Mouse (Mus musculus) lung, embryonic 16.5 days (tissue): Measurements from ENCODE around the gene Rpn1. TPM values are rescaled to one million over a fixed set of nuclear protein-coding genes. Genes with fewer than 3 reads are reported as not detected.
A peak's percentile ranks its signal among the peaks of the same experiment; 100 is the strongest.

ENCODE experiments used
- ATAC-seq: fragments of 200-750 bp; cut with Nextera tagmentation; 2 replicates; pipeline ENCODE4 v1.8.0; 2017; ENCODE audit warnings: low read depth, mild to moderate bottlenecking, moderate library complexity
- H3K27ac ChIP-seq: fragments of 300-500 bp; sonication (generic); 2 replicates; pipeline ENCODE4 v1.5.1; 2014; ENCODE audit warnings: mild to moderate bottlenecking, control low read depth, low read length
- H3K27me3 ChIP-seq: fragments of 300-500 bp; sonication (generic); 2 replicates; pipeline ENCODE4 v1.6.1; 2014; ENCODE audit warnings: low read depth, low read length, mixed read lengths; ENCODE audit not compliant: control insufficient read depth, insufficient read depth
- H3K36me3 ChIP-seq: fragments of 300-500 bp; sonication (generic); 2 replicates; pipeline ENCODE4 v1.6.1; 2014; ENCODE audit warnings: low read length; ENCODE audit not compliant: control insufficient read depth, insufficient read depth
- H3K4me1 ChIP-seq: fragments of 300-500 bp; sonication (generic); replicated peaks from 2 replicates; pipeline ENCODE4 v1.6.1; 2014; ENCODE audit warnings: low read length, mixed read lengths; ENCODE audit not compliant: control insufficient read depth, insufficient read depth
- H3K4me2 ChIP-seq: fragments of 300-500 bp; sonication (generic); 2 replicates; pipeline ENCODE4 v1.6.1; 2014; ENCODE audit warnings: low read depth, low read length, control low read depth
- H3K4me3 ChIP-seq: fragments of 300-500 bp; sonication (generic); 2 replicates; pipeline ENCODE4 v1.5.1; 2014; ENCODE audit warnings: mild to moderate bottlenecking, low read length, control low read depth
- H3K9ac ChIP-seq: fragments of 300-500 bp; sonication (generic); 2 replicates; pipeline ENCODE4 v1.6.1; 2014; ENCODE audit warnings: low read length, control low read depth
- H3K9me3 ChIP-seq: fragments of 300-500 bp; sonication (generic); 2 replicates; pipeline ENCODE4 v1.6.1; 2016; ENCODE audit warnings: low read length; ENCODE audit not compliant: control insufficient read depth
- WGBS: fragments of 180-500 bp; shearing (Covaris S2); extraction: QIAGEN DNeasy Blood & Tissue Kit; methylation state at CpG from one replicate; pipeline ENCODE4 v1.1.7; 2014; 5-methylcytosine and 5-hydroxymethylcytosine counted together
- polyA plus RNA-seq: library from polyadenylated mRNA; unstranded; fragments of >200 nt; fragmentation: Nextera tagmentation; extraction: Ambion mirVana; gene quantifications from 2 replicates; pipeline ENCODE4 v1.2.1, GENCODE M21; 2015

Rpn1 gene
- polyA plus RNA-seq, 1 experiment from 2014 or later: 419 TPM

GRCm38 (mm10) chr6:88047853-88048252 lies 36.4 kb upstream of the Rpn1 start:
- Histone ChIP-seq H3K9ac (no peak overlapping the region), H3K4me1 (peaks cover 12% of the 10 kb centered on the region), H3K36me3 (no peaks in the 10 kb centered on the region), H3K4me2 (no peak overlapping the region), H3K4me3 (no peak overlapping the region), H3K27ac (no peak overlapping the region), H3K27me3 (no peaks in the 10 kb centered on the region), H3K9me3 (no peaks in the 10 kb centered on the region)
- no peak for ATAC-seq
- WGBS: 67% methylated on average over 5 of the region's 5 CpGs

- H3K27ac ChIP-seq: no peak overlapping the region
- WGBS: 50% methylated on average over 6 of the region's 6 CpGs
- ATAC-seq: no peak
These were observed 35.3 kb upstream of the Rpn1 start for GRCm38 (mm10) chr6:88049008-88049407.

GRCm38 (mm10) chr6:88051206-88051605 lies 33.1 kb upstream of the Rpn1 start:
- no peaks in the 10 kb centered on the region for H3K36me3 ChIP-seq
- WGBS: 83% methylated on average over 5 of the region's 5 CpGs
- no peak overlapping the region for H3K9ac ChIP-seq
- H3K4me2 ChIP-seq: no peak overlapping the region
- H3K9me3 ChIP-seq: no peaks in the 10 kb centered on the region
- ATAC-seq: no peak
- H3K27me3 ChIP-seq: no peaks in the 10 kb centered on the region
- H3K4me3 ChIP-seq: no peak overlapping the region
- H3K4me1 ChIP-seq: peaks cover 7% of the 10 kb centered on the region; the same call in 1 of the 2 replicates
- H3K27ac ChIP-seq: no peak overlapping the region

More at GRCm38 (mm10) chr6:88049008-88049407, 35.3 kb upstream of the Rpn1 start:
- Histone ChIP-seq H3K36me3 (no peaks in the 10 kb centered on the region), H3K9ac (no peak overlapping the region), H3K27me3 (no peaks in the 10 kb centered on the region), H3K4me3 (no peak overlapping the region), H3K9me3 (no peaks in the 10 kb centered on the region), H3K4me1 (peaks cover 9% of the 10 kb centered on the region), H3K4me2 (no peak overlapping the region)

GRCm38 (mm10) chr6:88053228-88054080 lies 30.8 kb upstream of the Rpn1 start:
- Histone ChIP-seq H3K9ac (no peak overlapping the region), H3K4me1 (peaks cover 7% of the 10 kb centered on the region; the same call in 1 of the 2 replicates), H3K36me3 (no peaks in the 10 kb centered on the region), H3K27ac (no peak overlapping the region), H3K4me2 (no peak overlapping the region), H3K4me3 (no peak overlapping the region), H3K27me3 (no peaks in the 10 kb centered on the region), H3K9me3 (no peaks in the 10 kb centered on the region)
- no peak for ATAC-seq
- WGBS: 29% methylated on average over 11 of the region's 11 CpGs

- no peak overlapping the region for H3K27ac ChIP-seq
These were observed 30.0 kb upstream of the Rpn1 start for GRCm38 (mm10) chr6:88054081-88054835.

GRCm38 (mm10) chr6:88055663-88056062 lies 28.6 kb upstream of the Rpn1 start:
- 61% methylated on average over 5 of the region's 5 CpGs for WGBS
- Histone ChIP-seq H3K4me2 (no peak overlapping the region), H3K9ac (no peak overlapping the region), H3K9me3 (no peaks in the 10 kb centered on the region), H3K4me3 (no peak overlapping the region), H3K27ac (no peak overlapping the region), H3K36me3 (no peaks in the 10 kb centered on the region), H3K27me3 (no peaks in the 10 kb centered on the region), H3K4me1 (peaks cover 7% of the 10 kb centered on the region; the same call in 1 of the 2 replicates)
- no peak for ATAC-seq

More at GRCm38 (mm10) chr6:88054081-88054835, 30.0 kb upstream of the Rpn1 start:
- Histone ChIP-seq H3K4me3 (no peak overlapping the region), H3K9me3 (no peaks in the 10 kb centered on the region), H3K36me3 (no peaks in the 10 kb centered on the region), H3K9ac (no peak overlapping the region), H3K4me1 (peaks cover 7% of the 10 kb centered on the region; the same call in 1 of the 2 replicates), H3K4me2 (no peak overlapping the region), H3K27me3 (no peaks in the 10 kb centered on the region)
- peak; percentile 49; the same call in 1 of the 2 replicates for ATAC-seq
- WGBS: 42% methylated on average over 9 of the region's 9 CpGs

GRCm38 (mm10) chr6:88056866-88057265 lies 27.4 kb upstream of the Rpn1 start:
- WGBS: 78% methylated on average over 5 of the region's 5 CpGs
- no peaks in the 10 kb centered on the region for H3K36me3 ChIP-seq
- H3K27ac ChIP-seq: no peak overlapping the region
- no peaks in the 10 kb centered on the region for H3K9me3 ChIP-seq
- no peak for ATAC-seq
- no peak overlapping the region for H3K4me2 ChIP-seq
- no peak overlapping the region for H3K4me3 ChIP-seq
- peaks cover 7% of the 10 kb centered on the region; the same call in 1 of the 2 replicates for H3K4me1 ChIP-seq
- no peaks in the 10 kb centered on the region for H3K27me3 ChIP-seq
- no peak overlapping the region for H3K9ac ChIP-seq

- no peak overlapping the region for H3K9ac ChIP-seq
- WGBS: 78% methylated on average over 5 of the region's 5 CpGs
- H3K4me1 ChIP-seq: no peaks in the 10 kb centered on the region
- no peaks in the 10 kb centered on the region for H3K9me3 ChIP-seq
- H3K4me2 ChIP-seq: no peak overlapping the region
- no peak for ATAC-seq
- no peak overlapping the region for H3K4me3 ChIP-seq
- H3K27me3 ChIP-seq: no peaks in the 10 kb centered on the region
- H3K27ac ChIP-seq: no peak overlapping the region
- no peaks in the 10 kb centered on the region for H3K36me3 ChIP-seq
These were observed 24.4 kb upstream of the Rpn1 start for GRCm38 (mm10) chr6:88059903-88060302.

- H3K27ac ChIP-seq: no peak overlapping the region
- no peak overlapping the region for H3K9ac ChIP-seq
- 82% methylated on average over 4 of the region's 4 CpGs for WGBS
- no peak for ATAC-seq
- H3K9me3 ChIP-seq: no peaks in the 10 kb centered on the region
- H3K4me1 ChIP-seq: no peaks in the 10 kb centered on the region
- no peaks in the 10 kb centered on the region for H3K27me3 ChIP-seq
- H3K36me3 ChIP-seq: no peaks in the 10 kb centered on the region
- no peak overlapping the region for H3K4me2 ChIP-seq
- no peak overlapping the region for H3K4me3 ChIP-seq
These were observed 23.7 kb upstream of the Rpn1 start for GRCm38 (mm10) chr6:88060602-88061001.
